Mouse (Mus musculus) embryonic fibroblast, embryonic 13.5 days (primary cell): ENCODE measurements around the gene Lhx2. TPM values are rescaled to one million over a fixed set of nuclear protein-coding genes. Genes with fewer than 3 reads are reported as not detected.

ENCODE experiments used
- H3K27ac ChIP-seq: 2 replicates; pipeline ENCODE4 v1.5.1; 2012; ENCODE audit warnings: low read length, control low read depth, inconsistent platforms; ENCODE audit not compliant: insufficient read depth
- H3K4me1 ChIP-seq: 2 replicates; pipeline ENCODE4 v1.6.1; 2011; ENCODE audit warnings: low read length; ENCODE audit not compliant: control insufficient read depth, insufficient read depth
- H3K4me3 ChIP-seq: 2 replicates; pipeline ENCODE4 v1.5.1; 2011; ENCODE audit warnings: mild to moderate bottlenecking, control low read depth, low read length; ENCODE audit not compliant: insufficient read depth
- CTCF ChIP-seq: IDR thresholded peaks from 2 replicates; pipeline ENCODE4 v1.5.1; 2011; ENCODE audit warnings: mild to moderate bottlenecking, control low read depth, low read length, moderate library complexity, borderline replicate concordance; ENCODE audit not compliant: insufficient read depth
- POLR2A ChIP-seq: IDR thresholded peaks from 2 replicates; pipeline ENCODE4 v1.6.1; 2011; ENCODE audit warnings: low read depth, mild to moderate bottlenecking, control low read depth, low read length, moderate library complexity
- polyA plus RNA-seq: library from polyadenylated mRNA; stranded (reverse); fragments of >200 nt; gene quantifications from 2 replicates; pipeline ENCODE4 v1.2.4, GENCODE M21; 2011; ENCODE audit warnings: low read depth; ENCODE audit not compliant: missing spikeins, insufficient read length

Gene Lhx2
- polyA plus RNA-seq, 1 experiment: 1.0 TPM

- TF ChIP-seq CTCF (no peak), POLR2A (no peak)
- no peaks in the 10 kb centered on the region for H3K4me1 ChIP-seq
- no peak overlapping the region for H3K27ac ChIP-seq
- H3K4me3 ChIP-seq: no peak overlapping the region
Observed at GRCm38 (mm10) chr2:38326671-38327070, 12.4 kb upstream of the Lhx2 start.

- Histone ChIP-seq H3K27ac (no peak overlapping the region), H3K4me1 (no peaks in the 10 kb centered on the region), H3K4me3 (no peak overlapping the region)
- TF ChIP-seq POLR2A: no peak
- no peak for TF ChIP-seq CTCF
Observed at GRCm38 (mm10) chr2:38333586-38334119, 5.4 kb upstream of the Lhx2 start.

GRCm38 (mm10) chr2:38336606-38337005 lies 2.5 kb upstream of the Lhx2 start:
- no peak overlapping the region for H3K27ac ChIP-seq
- no peaks in the 10 kb centered on the region; the same call in 1 of the 2 replicates for H3K4me1 ChIP-seq
- TF ChIP-seq CTCF (no peak), POLR2A (no peak)
- no peak overlapping the region for H3K4me3 ChIP-seq

- no peak overlapping the region for H3K4me3 ChIP-seq
- H3K4me1 ChIP-seq: no peaks in the 10 kb centered on the region; the same call in 1 of the 2 replicates
- no peak overlapping the region for H3K27ac ChIP-seq
- TF ChIP-seq CTCF (no peak), POLR2A (no peak)
Observed at GRCm38 (mm10) chr2:38337091-38337640, 1.9 kb upstream of the Lhx2 start.

- H3K4me3 ChIP-seq: no peak overlapping the region
- no peak for TF ChIP-seq POLR2A
- no peak for TF ChIP-seq CTCF
- no peaks in the 10 kb centered on the region; the same call in 1 of the 2 replicates for H3K4me1 ChIP-seq
- H3K27ac ChIP-seq: no peak overlapping the region
Observed at GRCm38 (mm10) chr2:38337681-38338080, 1.4 kb upstream of the Lhx2 start.

- H3K27ac ChIP-seq: no peak overlapping the region
- no peaks in the 10 kb centered on the region; the same call in 1 of the 2 replicates for H3K4me1 ChIP-seq
- TF ChIP-seq CTCF (no peak), POLR2A (no peak)
- H3K4me3 ChIP-seq: no peak overlapping the region
Observed at GRCm38 (mm10) chr2:38338348-38338932, 641 bp upstream of the Lhx2 start.

- H3K4me3 ChIP-seq: 0 out of 2 replicates have a peak overlapping the region, but pooled peaks have one; percentile 33
- no peaks in the 10 kb centered on the region; the same call in 1 of the 2 replicates for H3K4me1 ChIP-seq
- no peak overlapping the region for H3K27ac ChIP-seq
- TF ChIP-seq CTCF (no peak), POLR2A (no peak)
Observed at GRCm38 (mm10) chr2:38339910-38340625, 987 bp downstream of the Lhx2 start.

GRCm38 (mm10) chr2:38340626-38341200 lies 1.6 kb downstream of the Lhx2 start:
- Histone ChIP-seq H3K4me1 (no peaks in the 10 kb centered on the region; the same call in 1 of the 2 replicates), H3K4me3 (no peak overlapping the region), H3K27ac (no peak overlapping the region)
- no peak for TF ChIP-seq POLR2A
- no peak for TF ChIP-seq CTCF

GRCm38 (mm10) chr2:38343573-38343972 lies 4.5 kb downstream of the Lhx2 start:
- peaks cover 3% of the 10 kb centered on the region for H3K4me1 ChIP-seq
- no peak overlapping the region for H3K4me3 ChIP-seq
- no peak overlapping the region for H3K27ac ChIP-seq
- TF ChIP-seq POLR2A (no peak), CTCF (no peak)

GRCm38 (mm10) chr2:38344727-38345126 lies 5.6 kb downstream of the Lhx2 start:
- no peak for TF ChIP-seq CTCF
- no peak for TF ChIP-seq POLR2A
- H3K27ac ChIP-seq: no peak overlapping the region
- peaks cover 3% of the 10 kb centered on the region for H3K4me1 ChIP-seq
- H3K4me3 ChIP-seq: no peak overlapping the region
